Mouse (Mus musculus) heart, postnatal 10 days (tissue): ENCODE data around the gene Olfr1537. TPM values are rescaled to one million over a fixed set of nuclear protein-coding genes. Genes with fewer than 3 reads are reported as not detected.

Source experiments
- DNase-seq, 2 experiments: peaks; one replicate each; pipeline ENCODE4 v3.0.0; 2021
- intact Hi-C: fragments of 180-260 bp; cut with DNase I; formaldehyde crosslinking; loops from one replicate; pipeline ENCODE4 v1.15.1; 2025
- total RNA-seq, 2 experiments: library from RNA; stranded (reverse); gene quantifications; 2 replicates each; pipeline ENCODE4 v1.2.3; 2021

Gene Olfr1537
- total RNA-seq = not detected

DNA sequence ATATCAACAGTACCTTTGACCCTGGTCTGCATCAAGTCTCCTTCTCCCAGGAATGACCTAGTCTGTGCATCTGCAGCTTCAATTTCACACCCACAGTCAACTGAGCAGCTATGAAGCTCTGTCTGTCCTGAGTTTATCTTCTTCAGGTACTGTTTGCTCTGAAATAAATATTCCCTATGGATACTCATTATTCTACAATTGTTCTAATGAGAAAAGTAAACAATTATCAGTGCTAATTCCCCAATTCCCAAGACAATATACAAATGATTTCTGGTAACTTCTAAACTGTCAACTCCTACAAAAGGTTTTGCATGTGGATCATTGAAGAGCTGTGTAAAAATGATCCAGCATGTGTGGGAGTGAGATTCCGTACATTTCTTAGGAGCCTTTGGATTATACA is at the start of gene Olfr1537:
Olfr1537 (minus strand) TSS at position 101 of the 400 bp plus-strand sequence.
- no peak for DNase-seq
- intact Hi-C loops = no loop called here

DNA sequence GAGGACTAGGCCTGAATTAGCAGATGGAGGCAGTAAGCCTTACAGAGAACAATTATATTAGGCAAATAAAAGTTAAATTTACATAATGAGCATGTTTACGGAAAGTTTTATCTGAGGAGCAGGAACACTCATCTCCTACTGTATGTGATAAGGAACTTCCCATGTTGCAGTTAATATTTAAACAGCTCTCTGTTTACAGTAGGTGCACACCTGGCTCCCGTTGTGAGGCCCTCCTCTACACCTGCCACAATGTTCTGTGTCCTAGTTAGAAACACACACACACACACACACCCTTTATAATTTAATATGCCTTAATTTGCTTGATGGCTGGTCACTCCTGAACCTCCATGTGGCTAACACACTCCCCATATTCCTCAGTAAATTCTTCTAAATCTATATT is 37.3 kb upstream of the Olfr1537 start:
- no peak for DNase-seq

DNA sequence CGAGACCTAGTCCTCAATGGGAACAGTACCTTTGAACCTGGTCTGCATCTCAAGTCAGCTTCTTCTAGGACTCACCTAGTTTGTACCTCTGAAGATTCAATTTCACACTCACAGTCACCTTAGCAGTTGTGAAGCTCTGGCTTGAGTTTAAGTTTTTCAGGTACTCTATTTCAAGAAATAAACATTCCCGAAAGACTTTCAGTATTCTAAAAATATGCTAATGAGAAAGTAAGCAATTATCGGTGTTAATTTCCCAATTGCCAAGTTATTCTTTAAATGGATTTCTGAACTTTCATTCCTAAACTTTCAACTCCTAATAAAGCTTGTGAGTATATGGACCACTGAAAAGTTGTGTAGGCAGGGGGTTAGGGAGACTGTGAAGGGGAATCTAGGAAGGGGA is 26.9 kb upstream of the Olfr1537 start, which contains the start of gene Olfr945:
Olfr945 (minus strand) TSS at position 101 of the 400 bp plus-strand sequence.
- no peak for DNase-seq
- intact Hi-C loops = no loop called here

More for the DNA sequence above, 37.3 kb upstream of the Olfr1537 start:
- intact Hi-C loops = no loop called here

DNA sequence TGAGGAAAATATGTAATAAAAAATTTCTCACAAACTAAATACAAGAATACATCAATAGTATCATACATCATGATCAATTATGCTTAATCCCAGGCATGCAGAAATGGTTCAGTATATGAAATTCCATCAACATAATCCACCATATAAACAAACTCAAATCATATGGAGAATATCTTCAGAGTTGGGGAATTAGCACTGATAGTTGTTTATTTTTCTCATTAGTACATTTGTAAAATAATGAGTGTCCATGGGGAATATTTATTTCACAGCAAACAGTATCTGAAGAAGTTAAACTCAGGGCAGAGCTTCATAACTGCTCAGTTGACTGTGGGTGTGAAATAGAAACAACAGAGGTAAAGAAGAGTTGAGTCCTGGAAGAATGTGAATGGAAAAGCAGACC is 48.2 kb downstream of the Olfr1537 start, which contains the start of gene Olfr944:
Olfr944 (plus strand) TSS at position 301 of the 400 bp plus-strand sequence.
- intact Hi-C loops = no loop called here
- DNase-seq = no peak

Other genes starting within 250 kb of the Olfr1537 start
- not detected for gene Olfr146, start 226.6 kb downstream of the Olfr1537 start, total RNA-seq
- not detected for gene Olfr937, start 185.0 kb downstream of the Olfr1537 start, total RNA-seq
- not detected for gene Olfr938, start 171.1 kb downstream of the Olfr1537 start, total RNA-seq
- not detected for gene Olfr27, start 121.9 kb downstream of the Olfr1537 start, total RNA-seq
- not detected for gene Olfr943, start 83.7 kb downstream of the Olfr1537 start, total RNA-seq
- gene Olfr944, start 48.1 kb downstream of the Olfr1537 start, total RNA-seq = not detected
- gene Olfr945, start 26.8 kb upstream of the Olfr1537 start, total RNA-seq = not detected
- gene Olfr948, start 76.1 kb upstream of the Olfr1537 start, total RNA-seq = not detected
- gene Olfr951, start 137.4 kb upstream of the Olfr1537 start, total RNA-seq = not detected
- not detected for gene Olfr952, start 177.2 kb upstream of the Olfr1537 start, total RNA-seq
- gene Olfr954, start 206.7 kb upstream of the Olfr1537 start, total RNA-seq = not detected
- not detected for gene Olfr955, start 221.9 kb upstream of the Olfr1537 start, total RNA-seq
- not detected for gene Olfr44, start 244.0 kb upstream of the Olfr1537 start, total RNA-seq